Mouse (Mus musculus): ENCODE data around the gene Gm49378. TPM values are rescaled to one million over a fixed set of nuclear protein-coding genes. Genes with fewer than 3 reads are reported as not detected.

Gm49378 gene
- polyA plus RNA-seq, 1 experiment: 3.0 TPM

GRCm38 (mm10) chr14:55635523-55636007, 2.1 kb downstream of the Gm49378 start, which contains the start of gene Ipo4:
Gene Ipo4 (minus strand): TSS chr14:55635957.
- no peak for TF ChIP-seq CTCF (IDR thresholded peaks at IDR 0.05; ENCODE audit: low read depth, low read length)
- TF ChIP-seq POLR2A (IDR thresholded peaks at IDR 0.05; ENCODE audit: borderline replicate concordance, low read depth, low read length): no peak
- Histone ChIP-seq H3K27ac (ENCODE audit: insufficient read depth, low read depth, low read length) (peak within 1 kb of the TSS; percentile 24; the same call in 1 of the 2 replicates), H3K4me1 (ENCODE audit: control insufficient read depth, insufficient read depth, low read length) (peaks cover 5% of the 10 kb centered on the region; the same call in 1 of the 2 replicates), H3K4me3 (ENCODE audit: insufficient read depth, low read length) (peak within 1 kb of the TSS; percentile 83)

DNA sequence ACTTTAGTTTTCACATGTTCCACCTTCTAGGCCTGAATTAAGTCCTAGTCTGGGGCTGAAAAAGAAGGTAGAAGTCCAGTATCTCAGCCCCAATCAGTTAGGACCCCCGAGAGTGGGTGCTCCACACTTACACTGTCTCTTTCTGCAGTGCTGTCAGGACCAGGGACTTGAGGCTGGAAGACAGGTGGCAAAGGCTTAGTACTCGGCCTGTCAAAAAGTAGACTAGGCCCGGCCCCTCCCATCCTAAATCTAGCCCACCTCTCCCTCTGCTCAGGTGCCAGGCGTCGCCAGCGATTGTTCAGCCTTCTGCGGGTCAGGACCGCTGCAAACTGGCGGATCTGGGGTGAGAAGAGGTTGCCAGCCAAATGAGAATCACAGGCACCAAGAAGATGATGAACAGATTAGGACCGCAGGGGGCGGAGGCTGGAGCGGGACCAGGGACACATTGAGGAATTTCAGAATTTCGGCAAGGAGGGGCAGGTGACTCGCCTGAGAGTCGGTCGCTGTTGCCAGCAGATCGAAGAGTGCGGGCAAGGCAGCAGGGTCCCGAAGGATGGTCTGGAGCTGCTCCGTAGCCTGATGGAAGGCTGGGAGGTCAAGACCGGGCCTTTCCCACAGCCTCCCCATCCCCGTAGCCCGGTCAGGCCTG, 2.7 kb downstream of the Gm49378 start:
- H3K4me1 ChIP-seq (ENCODE audit: control insufficient read depth, insufficient read depth, low read length): peaks cover 5% of the 10 kb centered on the region; the same call in 1 of the 2 replicates
- TF ChIP-seq CTCF (IDR thresholded peaks at IDR 0.05; ENCODE audit: low read depth, low read length): no peak; the same call in 1 of the 2 replicates
- TF ChIP-seq POLR2A (IDR thresholded peaks at IDR 0.05; ENCODE audit: borderline replicate concordance, low read depth, low read length): no peak
- H3K4me3 ChIP-seq (ENCODE audit: insufficient read depth, low read length): peak overlapping the region; percentile 83
- H3K27ac ChIP-seq (ENCODE audit: insufficient read depth, low read depth, low read length): peak overlapping the region; percentile 24; the same call in 1 of the 2 replicates

DNA sequence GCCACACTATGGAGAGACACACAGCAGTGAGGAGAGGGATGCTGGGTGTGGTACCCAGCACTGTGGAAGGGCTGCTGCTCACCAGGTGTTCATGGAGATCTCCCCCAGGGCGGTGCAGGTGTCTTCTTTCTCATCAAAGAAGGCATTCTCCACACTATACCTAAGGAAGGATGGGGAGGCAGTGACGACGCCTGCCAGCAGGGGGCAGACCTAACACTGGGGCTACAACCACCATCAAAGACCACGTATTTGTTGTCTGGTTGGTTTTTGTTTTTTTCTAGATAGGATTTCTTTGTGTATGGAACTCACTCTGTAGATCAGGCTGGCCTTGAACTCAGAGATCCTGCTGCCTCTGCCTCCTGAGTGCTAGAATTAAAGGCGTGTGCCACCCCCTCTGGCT, 8.4 kb downstream of the Gm49378 start:
- H3K4me3 ChIP-seq (ENCODE audit: insufficient read depth, low read length): no peak overlapping the region
- H3K4me1 ChIP-seq (ENCODE audit: control insufficient read depth, insufficient read depth, low read length): no peaks in the 10 kb centered on the region
- TF ChIP-seq POLR2A (IDR thresholded peaks at IDR 0.05; ENCODE audit: borderline replicate concordance, low read depth, low read length) (no peak), CTCF (IDR thresholded peaks at IDR 0.05; ENCODE audit: low read depth, low read length) (peak; percentile 70)
- no peak overlapping the region for H3K27ac ChIP-seq (ENCODE audit: insufficient read depth, low read depth, low read length)

GRCm38 (mm10) chr14:55628077-55628827, 9.4 kb downstream of the Gm49378 start:
- H3K4me3 ChIP-seq (ENCODE audit: insufficient read depth, low read length): no peak overlapping the region
- H3K4me1 ChIP-seq (ENCODE audit: control insufficient read depth, insufficient read depth, low read length): no peaks in the 10 kb centered on the region
- TF ChIP-seq CTCF (IDR thresholded peaks at IDR 0.05; ENCODE audit: low read depth, low read length): no peak
- TF ChIP-seq POLR2A (IDR thresholded peaks at IDR 0.05; ENCODE audit: borderline replicate concordance, low read depth, low read length): no peak
- no peak overlapping the region for H3K27ac ChIP-seq (ENCODE audit: insufficient read depth, low read depth, low read length)

DNA sequence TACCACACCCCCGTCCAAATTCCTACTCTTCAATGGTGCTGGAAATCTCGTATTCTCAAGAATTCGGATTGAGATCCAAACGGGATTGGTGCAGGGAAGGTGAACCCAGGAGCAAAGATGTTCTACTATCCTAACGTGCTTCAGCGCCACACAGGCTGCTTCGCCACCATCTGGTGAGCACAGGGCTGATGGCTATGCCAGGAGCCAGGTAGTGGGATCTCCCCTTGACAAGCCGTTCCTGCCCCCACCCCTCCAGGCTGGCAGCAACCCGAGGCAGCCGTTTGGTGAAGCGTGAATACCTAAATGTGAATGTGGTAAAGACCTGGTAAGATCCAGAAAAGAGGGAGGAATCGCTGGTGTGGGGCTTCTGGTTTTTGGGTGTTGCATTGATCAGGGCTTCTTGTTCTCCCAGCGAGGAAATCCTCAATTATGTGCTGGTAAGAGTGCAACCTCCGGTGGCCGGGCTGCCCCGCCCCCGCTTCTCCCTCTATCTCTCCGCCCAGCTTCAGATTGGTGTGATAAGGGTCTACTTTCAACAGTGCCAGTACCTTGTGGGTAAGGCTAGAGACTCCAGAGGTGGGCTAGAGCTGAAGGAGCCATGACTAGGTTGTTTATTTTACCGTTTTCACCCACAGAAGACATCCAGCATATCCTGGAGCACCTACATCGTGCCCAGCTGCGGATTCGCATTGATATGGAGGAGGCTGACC, 19.1 kb downstream of the Gm49378 start:
- Histone ChIP-seq H3K4me3 (ENCODE audit: insufficient read depth, low read length) (no peak overlapping the region), H3K4me1 (ENCODE audit: control insufficient read depth, insufficient read depth, low read length) (no peaks in the 10 kb centered on the region), H3K27ac (ENCODE audit: insufficient read depth, low read depth, low read length) (no peak overlapping the region)
- no peak for TF ChIP-seq CTCF (IDR thresholded peaks at IDR 0.05; ENCODE audit: low read depth, low read length)
- no peak for TF ChIP-seq POLR2A (IDR thresholded peaks at IDR 0.05; ENCODE audit: borderline replicate concordance, low read depth, low read length)

GRCm38 (mm10) chr14:55617822-55618221, 19.9 kb downstream of the Gm49378 start, which contains the start of gene Rec8:
Gene Rec8 (plus strand): TSS chr14:55618037.
- H3K27ac ChIP-seq (ENCODE audit: insufficient read depth, low read depth, low read length): no peak within 1 kb of the TSS
- H3K4me1 ChIP-seq (ENCODE audit: control insufficient read depth, insufficient read depth, low read length): no peaks in the 10 kb centered on the region
- TF ChIP-seq CTCF (IDR thresholded peaks at IDR 0.05; ENCODE audit: low read depth, low read length): no peak
- no peak for TF ChIP-seq POLR2A (IDR thresholded peaks at IDR 0.05; ENCODE audit: borderline replicate concordance, low read depth, low read length)
- H3K4me3 ChIP-seq (ENCODE audit: insufficient read depth, low read length): no peak within 1 kb of the TSS

- Histone ChIP-seq H3K4me1 (ENCODE audit: control insufficient read depth, insufficient read depth, low read length) (no peaks in the 10 kb centered on the region), H3K4me3 (ENCODE audit: insufficient read depth, low read length) (no peak overlapping the region), H3K27ac (ENCODE audit: insufficient read depth, low read depth, low read length) (no peak overlapping the region)
- TF ChIP-seq POLR2A (IDR thresholded peaks at IDR 0.05; ENCODE audit: borderline replicate concordance, low read depth, low read length): no peak
- TF ChIP-seq CTCF (IDR thresholded peaks at IDR 0.05; ENCODE audit: low read depth, low read length): no peak
These were observed 20.9 kb downstream of the Gm49378 start for GRCm38 (mm10) chr14:55616844-55617243.

- Histone ChIP-seq H3K4me1 (ENCODE audit: control insufficient read depth, insufficient read depth, low read length) (no peaks in the 10 kb centered on the region), H3K4me3 (ENCODE audit: insufficient read depth, low read length) (no peak overlapping the region), H3K27ac (ENCODE audit: insufficient read depth, low read depth, low read length) (no peak overlapping the region)
- no peak for TF ChIP-seq CTCF (IDR thresholded peaks at IDR 0.05; ENCODE audit: low read depth, low read length)
- TF ChIP-seq POLR2A (IDR thresholded peaks at IDR 0.05; ENCODE audit: borderline replicate concordance, low read depth, low read length): no peak
These were observed 21.8 kb downstream of the Gm49378 start for GRCm38 (mm10) chr14:55615876-55616275.

- Histone ChIP-seq H3K4me1 (ENCODE audit: control insufficient read depth, insufficient read depth, low read length) (no peaks in the 10 kb centered on the region), H3K4me3 (ENCODE audit: insufficient read depth, low read length) (no peak overlapping the region), H3K27ac (ENCODE audit: insufficient read depth, low read depth, low read length) (no peak overlapping the region)
- no peak for TF ChIP-seq POLR2A (IDR thresholded peaks at IDR 0.05; ENCODE audit: borderline replicate concordance, low read depth, low read length)
- no peak for TF ChIP-seq CTCF (IDR thresholded peaks at IDR 0.05; ENCODE audit: low read depth, low read length)
These were observed 23.0 kb downstream of the Gm49378 start for GRCm38 (mm10) chr14:55614565-55615178.

All from bone marrow macrophage, adult 2 months (primary cell).